Mouse (Mus musculus): ENCODE results near the gene Ifitm2.

The Ifitm2 gene

GRCm38 (mm10) chr7:140943356-140943755 lies 12.4 kb downstream of the Ifitm2 start:
- ATAC-seq (ENCODE audit: low TSS enrichment), result no peak

GRCm38 (mm10) chr7:140942811-140943210 lies 13.0 kb downstream of the Ifitm2 start:
- no peak for ATAC-seq (ENCODE audit: low TSS enrichment)

GRCm38 (mm10) chr7:140942341-140942740 lies 13.4 kb downstream of the Ifitm2 start:
- no peak for ATAC-seq (ENCODE audit: low TSS enrichment)

DNA sequence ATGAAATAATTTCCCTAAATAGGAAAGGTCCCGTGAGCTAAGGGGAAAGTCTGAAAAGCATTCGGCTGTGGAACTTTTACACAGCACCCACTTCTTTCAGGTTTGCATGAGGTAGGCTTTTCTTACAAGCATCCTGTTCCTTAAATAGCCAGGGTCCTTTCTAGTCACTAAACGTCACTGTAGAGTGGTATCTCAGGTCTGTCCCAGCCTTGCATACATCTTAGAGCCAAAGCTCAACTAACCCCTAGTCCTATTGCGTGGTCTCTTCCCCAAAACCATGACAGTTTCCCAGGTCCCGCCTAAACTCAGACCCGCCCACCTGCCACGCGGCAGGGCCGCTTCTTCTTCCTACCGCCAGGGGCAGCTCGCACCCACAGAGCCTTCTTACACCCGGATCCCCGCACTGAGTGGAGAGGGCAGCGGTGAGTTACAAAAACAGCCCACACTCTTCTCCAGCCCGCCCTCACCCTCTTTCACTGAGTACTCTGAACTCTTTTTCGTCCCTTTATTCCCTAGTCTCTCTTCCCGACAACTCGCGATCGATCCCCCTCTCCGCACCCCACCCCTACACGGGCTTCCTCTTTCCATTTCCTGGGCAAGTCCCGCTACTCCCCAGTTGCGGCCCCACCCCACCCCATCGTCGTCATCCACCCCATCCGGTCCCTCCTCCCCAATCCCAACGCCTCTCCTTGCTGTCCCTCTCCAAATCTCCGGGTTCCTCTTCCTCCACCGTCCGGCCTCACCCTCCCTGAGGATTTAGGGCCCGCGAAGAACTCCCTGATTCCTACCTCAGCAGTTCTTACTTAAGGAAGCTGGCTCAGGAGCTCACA lies 14.3 kb downstream of the Ifitm2 start, which contains the start of gene Pgghg:
Gene Pgghg, plus strand, starts transcription at position 170 of the 830 bp plus-strand sequence.
- peak; percentile 88 for ATAC-seq (ENCODE audit: low TSS enrichment)

DNA sequence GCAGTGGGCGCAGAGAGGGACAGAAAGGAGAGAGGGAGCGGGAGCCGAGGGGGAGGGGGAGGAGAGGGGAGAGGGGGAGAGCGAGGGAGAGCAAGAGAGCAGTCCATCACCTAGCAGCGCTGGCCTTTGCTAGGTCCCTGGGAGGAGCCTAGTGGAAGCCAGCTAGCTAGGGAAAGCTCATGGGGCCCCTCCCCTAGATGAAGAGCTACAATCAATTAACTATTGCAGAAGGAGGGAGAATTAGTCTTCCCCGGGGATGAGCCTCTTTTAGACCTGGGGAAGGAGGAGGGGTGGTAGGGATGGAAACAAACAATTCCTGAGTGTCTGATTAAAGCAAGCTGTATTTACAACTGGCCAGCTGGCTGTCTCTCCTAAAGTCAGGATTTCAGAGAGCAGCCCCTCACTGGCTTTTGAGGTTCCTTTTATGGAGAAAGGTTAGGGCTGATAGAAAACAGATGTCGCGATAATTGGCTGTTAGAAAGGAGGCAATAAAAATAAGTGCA lies 16.1 kb downstream of the Ifitm2 start:
- no peak for ATAC-seq (ENCODE audit: low TSS enrichment)

GRCm38 (mm10) chr7:140938896-140939295 lies 16.9 kb downstream of the Ifitm2 start:
- ATAC-seq (ENCODE audit: low TSS enrichment), result no peak

GRCm38 (mm10) chr7:140938436-140938835 lies 17.4 kb downstream of the Ifitm2 start:
- no peak for ATAC-seq (ENCODE audit: low TSS enrichment)

DNA sequence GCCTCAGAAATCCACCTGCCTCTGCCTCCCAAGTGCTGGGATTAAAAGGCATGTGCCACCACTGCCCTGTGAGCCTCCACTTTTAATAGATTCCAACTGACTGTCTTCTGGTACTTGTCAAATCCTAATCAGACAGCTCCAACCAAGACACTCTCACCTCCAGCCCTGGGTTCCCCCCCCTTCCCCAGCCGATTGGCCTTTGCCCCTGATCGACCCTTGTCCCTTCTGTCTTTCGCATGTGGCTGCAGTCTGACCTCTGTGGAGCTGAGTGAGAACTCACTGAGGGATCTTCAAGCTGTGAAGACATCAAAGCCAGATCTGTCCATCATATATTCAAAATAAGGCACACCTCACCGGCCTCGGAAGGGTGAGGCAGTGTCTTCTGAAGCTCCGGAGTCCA lies 28.6 kb downstream of the Ifitm2 start:
- ATAC-seq (ENCODE audit: low TSS enrichment), result no peak

GRCm38 (mm10) chr7:140923070-140923775 lies 32.6 kb downstream of the Ifitm2 start:
- peak; percentile 57; the same call in 1 of the 2 replicates for ATAC-seq (ENCODE audit: low TSS enrichment)

GRCm38 (mm10) chr7:140922398-140923069 lies 33.3 kb downstream of the Ifitm2 start:
- ATAC-seq (ENCODE audit: low TSS enrichment), result peak; percentile 72; the same call in 1 of the 2 replicates

- ATAC-seq (ENCODE audit: low TSS enrichment), result no peak
Measured at GRCm38 (mm10) chr7:140921225-140921975, 34.4 kb downstream of the Ifitm2 start.

DNA sequence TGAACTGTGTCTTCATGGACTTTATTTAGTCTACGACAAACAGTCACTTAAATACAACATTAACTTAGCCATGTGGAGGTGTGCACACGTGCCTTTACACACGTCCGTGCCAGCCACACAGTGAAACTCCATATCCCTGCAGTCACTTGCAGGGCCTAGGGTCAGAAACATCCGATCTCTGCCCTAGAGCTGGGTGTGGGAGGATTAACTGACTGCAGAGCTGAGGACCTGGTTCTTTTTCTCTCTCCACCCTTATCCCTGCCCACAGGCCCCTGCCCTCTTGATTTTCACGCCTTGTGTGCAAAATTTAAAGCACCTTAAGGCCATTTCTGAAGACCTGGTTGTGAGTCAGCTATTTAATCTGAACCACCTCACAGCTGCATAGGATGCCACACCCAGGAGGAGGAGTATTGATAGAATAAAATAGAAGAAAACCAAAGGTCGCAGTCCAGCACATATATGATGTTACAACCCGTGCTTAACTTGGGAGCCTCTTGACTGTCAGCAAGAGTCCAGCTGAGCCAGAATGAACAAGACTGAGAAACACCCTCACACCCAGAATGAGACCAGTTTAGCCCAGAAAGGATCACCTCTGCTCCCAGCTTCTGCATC lies 35.3 kb downstream of the Ifitm2 start, which contains the start of gene Nlrp6:
Gene Nlrp6, plus strand, starts transcription at position 485 of the 612 bp plus-strand sequence.
- no peak for ATAC-seq (ENCODE audit: low TSS enrichment)

GRCm38 (mm10) chr7:140919911-140920310 lies 35.9 kb downstream of the Ifitm2 start:
- no peak for ATAC-seq (ENCODE audit: low TSS enrichment)

GRCm38 (mm10) chr7:140914031-140914690 lies 41.6 kb downstream of the Ifitm2 start:
- no peak for ATAC-seq (ENCODE audit: low TSS enrichment)

- no peak for ATAC-seq (ENCODE audit: low TSS enrichment)
Measured at GRCm38 (mm10) chr7:140912846-140913482, 42.8 kb downstream of the Ifitm2 start.

- peak; percentile 93 for ATAC-seq (ENCODE audit: low TSS enrichment)
Measured at GRCm38 (mm10) chr7:140912293-140912692, 43.5 kb downstream of the Ifitm2 start.

DNA sequence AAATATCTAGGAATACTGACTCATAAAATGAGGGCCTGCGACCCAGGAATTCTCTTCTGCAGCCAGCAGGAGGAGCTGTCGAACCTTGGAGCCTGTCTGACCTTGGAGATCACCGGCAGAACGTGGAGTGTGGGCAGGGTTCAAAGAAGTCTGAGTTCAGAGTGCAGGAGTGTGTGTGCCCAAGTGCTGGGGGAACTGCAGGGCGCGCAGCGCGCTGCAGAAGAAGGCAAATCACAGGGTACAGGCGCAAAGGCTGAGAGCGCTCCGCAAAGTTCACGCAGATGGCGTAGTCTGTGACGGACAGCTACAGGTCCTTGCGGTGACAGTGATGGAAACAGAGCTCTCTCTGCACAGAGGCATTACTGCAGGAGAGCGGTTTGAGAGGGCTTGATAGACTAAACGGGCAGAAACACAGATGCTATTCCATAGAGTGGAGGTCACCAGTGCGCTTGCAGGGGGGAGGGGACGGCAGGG lies 47.1 kb downstream of the Ifitm2 start:
- ATAC-seq (ENCODE audit: low TSS enrichment), result peak; percentile 36; the same call in 1 of the 2 replicates

- ATAC-seq (ENCODE audit: low TSS enrichment), result no peak
Measured at GRCm38 (mm10) chr7:140908181-140908580, 47.6 kb downstream of the Ifitm2 start.

DNA sequence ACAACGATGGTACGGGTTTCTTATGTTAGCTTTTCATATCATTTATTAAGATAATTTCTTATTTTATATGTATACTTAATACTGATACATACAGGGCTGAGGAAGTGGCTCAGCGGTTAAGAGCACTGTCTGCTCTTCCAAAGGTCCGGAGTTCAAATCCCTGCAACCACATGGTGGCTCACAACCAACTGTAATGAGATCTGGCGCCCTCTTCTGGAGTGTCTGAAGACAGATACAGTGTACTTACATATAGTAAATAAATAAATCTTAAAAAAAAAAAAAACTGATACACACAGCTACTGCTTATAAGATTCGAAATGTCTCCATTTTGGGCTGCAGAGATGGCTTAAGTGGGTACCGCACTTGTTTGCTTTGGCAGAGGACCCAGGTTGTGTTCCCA lies 48.1 kb downstream of the Ifitm2 start:
- ATAC-seq (ENCODE audit: low TSS enrichment), result no peak

GRCm38 (mm10) chr7:140907131-140907530 lies 48.7 kb downstream of the Ifitm2 start:
- no peak for ATAC-seq (ENCODE audit: low TSS enrichment)
